Mouse (Mus musculus): ENCODE measurements around the gene Rad51c. TPM values are rescaled to one million over a fixed set of nuclear protein-coding genes. Genes with fewer than 3 reads are reported as not detected.
"Not testable (repeated sequence)": the region's sequence is repeated elsewhere in the genome, so short reads cannot be mapped to it uniquely, and the experiment has no call there.

Gene Rad51c
- total RNA-seq, 2 experiments from 2014 or later: 2.5 to 5.4 TPM

DNA sequence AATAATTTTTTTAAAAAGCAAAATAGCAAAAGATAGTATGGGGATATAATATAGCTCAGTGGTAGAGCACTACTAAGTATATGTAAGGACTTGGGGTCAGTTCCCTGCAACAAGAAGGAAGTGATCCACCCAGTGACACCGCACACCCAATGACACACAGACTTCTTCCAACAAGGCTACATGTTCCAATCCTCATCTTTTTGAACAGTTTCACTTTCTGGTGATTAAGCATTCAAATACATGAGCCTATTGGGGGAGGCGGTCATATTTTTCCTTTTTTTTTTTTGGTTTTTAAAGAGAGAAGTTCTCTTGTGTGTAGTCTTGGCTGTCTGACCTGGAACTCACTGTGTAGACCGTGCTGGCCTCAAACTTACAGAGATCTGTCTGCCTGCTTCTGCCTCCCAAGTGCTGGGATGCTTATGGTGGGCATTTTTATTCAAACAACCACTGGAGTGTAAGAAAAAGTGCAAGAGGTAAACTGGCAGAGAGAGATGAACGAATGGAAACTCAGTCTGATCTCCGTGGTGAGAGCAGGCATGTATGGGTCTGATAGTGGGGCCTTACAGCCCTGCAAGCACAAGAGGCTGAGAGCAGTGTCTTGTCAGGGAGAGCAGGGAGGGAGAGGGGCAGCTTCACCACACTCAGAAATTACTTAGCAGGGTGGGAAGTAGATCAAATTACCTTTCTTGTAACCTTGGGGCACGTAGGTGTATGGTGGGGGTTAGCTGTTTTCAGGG is 28.3 kb upstream of the Rad51c start:
- peak; percentile 48; the same call in 1 of the 2 replicates for ATAC-seq (replicated peaks; ENCODE audit: poor library complexity)

GRCm38 (mm10) chr11:87432447-87432846 is 27.7 kb upstream of the Rad51c start:
- ATAC-seq (replicated peaks; ENCODE audit: poor library complexity): no peak

DNA sequence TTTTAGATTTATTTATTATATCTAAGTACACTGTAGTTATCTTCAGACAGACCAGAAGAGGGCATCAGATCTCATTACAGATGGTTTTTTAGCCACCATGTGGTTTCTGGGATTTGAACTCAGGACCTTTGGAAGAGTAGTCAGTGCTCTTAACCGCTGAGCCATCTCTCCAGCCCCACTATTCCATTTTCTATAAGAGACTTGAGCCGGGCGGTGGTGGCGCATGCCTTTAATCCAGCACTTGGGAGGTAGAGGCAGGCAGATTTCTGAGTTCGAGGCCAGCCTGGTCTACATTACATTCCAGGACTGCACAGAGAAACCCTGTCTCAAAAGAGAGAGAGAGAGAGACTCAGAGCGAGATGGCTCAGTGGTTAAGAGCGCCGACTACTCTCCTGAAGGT is 27.1 kb upstream of the Rad51c start:
- ATAC-seq (replicated peaks; ENCODE audit: poor library complexity): not testable (repeated sequence)

GRCm38 (mm10) chr11:87430374-87430773 is 25.6 kb upstream of the Rad51c start:
- no peak for ATAC-seq (replicated peaks; ENCODE audit: poor library complexity)

- ATAC-seq (replicated peaks; ENCODE audit: poor library complexity): no peak
These were observed 24.6 kb upstream of the Rad51c start for GRCm38 (mm10) chr11:87429363-87429762.

- no peak for ATAC-seq (replicated peaks; ENCODE audit: poor library complexity)
These were observed 23.4 kb upstream of the Rad51c start for GRCm38 (mm10) chr11:87428051-87428673.

DNA sequence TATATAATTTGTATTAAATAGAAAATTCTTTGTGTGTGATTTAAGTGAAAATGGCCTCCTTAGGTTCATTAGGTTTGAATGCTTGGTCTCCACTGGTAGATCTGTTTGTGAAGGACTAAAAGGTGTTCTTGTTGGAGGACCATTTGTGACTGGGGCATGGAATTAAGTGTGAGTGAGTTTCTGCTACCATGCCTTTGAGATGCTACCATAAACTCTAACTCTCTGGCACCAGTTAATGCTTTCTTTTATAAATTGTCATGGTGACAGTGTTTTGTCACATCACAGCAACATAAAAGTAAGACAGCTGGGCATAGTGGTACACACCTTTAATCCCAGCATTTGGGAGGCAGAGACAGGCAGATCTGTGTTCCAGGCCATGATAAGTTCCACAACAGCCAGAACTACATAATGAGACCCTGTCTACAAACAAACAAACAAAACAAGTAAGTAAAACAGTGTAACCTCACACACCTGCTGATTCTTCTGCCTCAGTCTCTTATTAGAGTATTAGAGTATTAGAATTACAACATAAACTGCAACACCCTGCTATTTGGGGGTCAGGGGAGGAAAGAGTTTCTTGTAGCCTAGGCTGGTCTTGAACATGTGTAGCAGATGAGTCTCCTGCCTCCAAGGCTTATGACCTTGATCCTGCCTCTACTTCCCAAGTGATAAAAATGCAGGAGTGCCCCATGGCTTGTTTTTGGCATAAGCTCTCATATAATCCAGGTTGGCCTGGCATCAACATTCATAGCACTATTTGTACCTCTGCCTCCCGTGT is 22.7 kb upstream of the Rad51c start:
- peak; percentile 41 for ATAC-seq (replicated peaks; ENCODE audit: poor library complexity)

- peak; percentile 45 for ATAC-seq (replicated peaks; ENCODE audit: poor library complexity)
These were observed 21.9 kb upstream of the Rad51c start for GRCm38 (mm10) chr11:87426450-87427250.

GRCm38 (mm10) chr11:87426121-87426449 is 21.3 kb upstream of the Rad51c start:
- no peak for ATAC-seq (replicated peaks; ENCODE audit: poor library complexity)

GRCm38 (mm10) chr11:87423551-87424325 is 19.0 kb upstream of the Rad51c start:
- peak; percentile 23 for ATAC-seq (replicated peaks; ENCODE audit: poor library complexity)

DNA sequence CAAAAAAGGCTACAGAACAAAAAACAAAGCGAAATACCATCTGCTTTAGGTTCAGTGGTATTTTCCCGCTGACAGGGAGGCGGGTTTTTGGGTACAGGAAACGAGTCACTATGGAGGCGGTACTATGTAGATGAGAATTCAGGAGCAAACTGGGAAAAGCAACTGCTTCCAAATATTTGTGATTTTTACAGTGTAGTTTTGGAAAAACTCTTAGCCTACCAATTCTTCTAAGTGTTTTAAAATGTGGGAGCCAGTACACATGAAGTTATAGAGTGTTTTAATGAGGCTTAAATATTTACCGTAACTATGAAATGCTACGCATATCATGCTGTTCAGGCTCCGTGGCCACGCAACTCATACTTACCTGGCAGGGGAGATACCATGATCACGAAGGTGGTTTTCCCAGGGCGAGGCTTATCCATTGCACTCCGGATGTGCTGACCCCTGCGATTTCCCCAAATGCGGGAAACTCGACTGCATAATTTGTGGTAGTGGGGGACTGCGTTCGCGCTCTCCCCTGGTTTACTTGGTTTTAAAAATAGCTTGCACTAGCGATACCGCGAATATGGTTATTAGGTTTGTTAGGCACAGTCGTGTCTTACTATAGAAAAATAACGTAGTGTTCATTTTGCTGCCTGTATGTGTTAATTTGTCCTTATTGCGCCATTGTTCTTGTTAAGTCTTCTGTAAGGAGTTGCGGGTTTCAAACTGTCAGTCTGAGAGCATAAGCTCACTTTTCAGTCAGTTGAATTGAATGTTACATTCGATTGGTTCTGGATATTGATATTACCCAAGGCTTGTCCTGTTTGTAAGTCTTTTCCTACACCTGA is 18.0 kb upstream of the Rad51c start:
- peak; percentile 54 for ATAC-seq (replicated peaks; ENCODE audit: poor library complexity)

DNA sequence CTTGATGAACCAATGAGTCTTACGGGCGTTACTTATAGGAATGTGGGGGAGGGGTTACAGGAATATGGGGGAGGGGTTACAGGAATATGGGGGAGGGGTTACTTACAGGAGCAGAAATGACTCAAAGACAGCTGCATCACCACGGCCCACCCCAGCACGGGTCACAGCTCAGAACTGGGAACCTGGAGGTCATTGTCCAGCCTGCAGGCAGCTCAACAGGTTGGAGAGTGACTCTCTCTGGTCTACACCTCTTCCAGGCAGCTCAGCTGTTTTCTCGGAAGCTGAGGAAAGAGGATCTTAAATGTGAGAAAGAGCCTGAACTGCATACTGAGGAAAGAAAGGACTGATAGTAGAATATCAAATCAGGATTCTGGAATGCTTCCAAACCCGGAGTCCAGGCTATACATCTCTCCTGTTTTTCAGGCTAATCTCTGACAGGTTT is 17.0 kb upstream of the Rad51c start:
- ATAC-seq (replicated peaks; ENCODE audit: poor library complexity): no peak

- ATAC-seq (replicated peaks; ENCODE audit: poor library complexity): no peak
These were observed 16.1 kb upstream of the Rad51c start for GRCm38 (mm10) chr11:87420861-87421260.

DNA sequence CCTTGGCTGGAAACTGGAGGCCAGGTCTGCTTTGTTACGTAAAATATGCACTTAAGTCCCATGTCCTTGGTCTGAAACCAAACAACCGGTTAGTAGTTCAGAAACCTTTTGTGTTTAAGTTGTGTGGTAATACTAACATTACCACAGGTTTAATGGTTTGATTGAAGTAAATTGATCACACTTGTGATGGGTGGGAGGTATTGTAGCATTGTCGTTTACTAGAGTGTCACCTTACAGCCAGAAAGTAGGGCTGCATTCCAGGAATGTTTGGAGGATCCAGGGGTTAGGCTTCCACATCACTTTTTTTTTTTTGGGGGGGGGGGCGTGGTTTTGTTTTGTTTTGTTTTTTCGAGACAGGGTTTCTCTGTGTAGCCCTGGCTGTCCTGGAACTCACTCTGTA is 11.4 kb upstream of the Rad51c start:
- no peak for ATAC-seq (replicated peaks; ENCODE audit: poor library complexity)

GRCm38 (mm10) chr11:87413412-87413811 is 8.7 kb upstream of the Rad51c start:
- ATAC-seq (replicated peaks; ENCODE audit: poor library complexity): peak; percentile 76

DNA sequence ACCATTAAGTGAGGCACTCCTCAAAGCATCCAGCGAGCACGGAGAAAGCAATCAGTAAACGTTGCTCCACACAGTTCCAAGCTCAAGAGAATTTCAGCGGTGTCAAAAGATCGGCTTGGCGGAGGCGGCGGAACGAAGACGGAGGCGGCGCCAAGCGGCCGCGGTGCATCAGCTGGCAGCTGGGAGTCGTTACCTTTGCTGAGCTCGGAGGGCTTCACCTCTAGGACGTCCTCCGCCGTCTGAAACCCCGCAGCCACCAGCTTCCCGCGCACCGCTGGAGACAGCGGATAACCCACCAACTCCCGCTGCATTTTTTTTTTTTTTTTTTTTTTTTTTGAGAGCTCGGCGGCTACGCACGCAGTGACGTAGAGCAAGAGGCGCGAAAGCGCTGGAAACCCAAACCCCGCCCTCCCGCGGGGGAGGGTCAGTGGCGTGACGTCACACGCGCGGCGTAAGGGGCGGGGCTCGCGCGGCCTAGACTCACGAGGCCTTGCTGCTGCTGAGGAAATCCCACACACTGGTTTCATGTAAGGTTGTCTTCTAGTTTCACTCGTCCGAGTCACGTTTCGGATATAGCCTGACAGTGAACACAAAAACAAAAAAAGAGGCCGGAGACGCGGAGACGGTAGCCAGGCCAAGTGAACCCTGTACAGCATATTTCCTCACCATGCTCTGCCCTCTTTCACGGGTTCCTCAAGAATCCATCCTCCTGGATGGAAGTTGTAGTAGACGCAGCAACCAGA is 472 bp downstream of the Rad51c start:
- peak; percentile 99 for ATAC-seq (replicated peaks; ENCODE audit: poor library complexity)

GRCm38 (mm10) chr11:87398402-87398801 is 6.4 kb downstream of the Rad51c start:
- no peak for ATAC-seq (replicated peaks; ENCODE audit: poor library complexity)

- ATAC-seq (replicated peaks; ENCODE audit: poor library complexity): peak; percentile 83
These were observed 10.9 kb downstream of the Rad51c start for GRCm38 (mm10) chr11:87393855-87394254.

- no peak for ATAC-seq (replicated peaks; ENCODE audit: poor library complexity)
These were observed 19.1 kb downstream of the Rad51c start for GRCm38 (mm10) chr11:87385676-87386075.

Measured in megakaryocyte progenitor cell, adult 5-6 weeks (primary cell).